Mouse (Mus musculus) embryo, embryonic 10.5 days (tissue): ENCODE results near the gene Lrrc41.
A peak's percentile ranks its signal among the peaks of the same experiment; 100 is the strongest.

Experiments
- DNase-seq: peaks from one replicate; pipeline ENCODE4 v3.0.0-alpha.2; 2015; ENCODE audit warnings: low spot score

Gene Lrrc41

DNA sequence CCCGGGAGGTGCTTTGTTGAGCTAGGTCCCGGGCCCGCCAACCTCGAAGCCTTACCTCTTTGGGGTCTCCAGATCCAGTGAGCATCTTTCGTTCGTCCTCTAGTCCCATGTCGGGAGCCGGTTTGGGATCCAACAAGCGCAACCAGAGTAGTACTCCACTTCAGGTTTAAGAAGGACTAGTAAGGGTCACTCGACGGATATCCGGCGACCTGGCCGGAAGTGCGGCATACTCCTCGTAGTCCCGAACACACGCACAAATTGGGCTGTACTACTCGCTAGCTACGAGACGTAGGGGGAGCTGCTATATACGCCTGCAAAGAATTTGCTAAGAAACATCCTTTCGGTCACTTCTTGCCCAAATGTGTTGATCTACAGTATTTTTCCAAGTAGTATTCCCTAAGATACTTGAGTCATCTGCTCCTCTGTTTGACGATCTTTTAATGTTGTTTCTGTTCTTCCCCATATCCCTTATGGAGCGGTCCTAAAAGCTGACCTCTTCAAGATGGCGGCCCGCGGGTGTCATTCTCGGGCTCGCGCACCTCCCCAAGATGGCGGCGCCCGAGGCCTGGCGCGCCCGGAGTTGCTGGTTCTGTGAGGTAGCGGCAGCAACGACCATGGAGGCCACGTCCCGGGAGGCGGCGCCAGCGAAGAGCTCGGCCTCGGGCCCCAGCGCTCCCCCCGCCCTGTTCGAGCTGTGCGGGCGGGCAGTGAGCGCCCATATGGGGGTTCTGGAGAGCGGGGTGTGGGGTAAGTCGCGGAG, at the start of gene Lrrc41, which contains the start of gene Uqcrh:
Gene Lrrc41, plus strand, starts transcription at position 409 of the 760 bp plus-strand sequence.
Gene Uqcrh, minus strand, starts transcription at position 211 of the 760 bp plus-strand sequence.
- peak; percentile 96 for DNase-seq

DNA sequence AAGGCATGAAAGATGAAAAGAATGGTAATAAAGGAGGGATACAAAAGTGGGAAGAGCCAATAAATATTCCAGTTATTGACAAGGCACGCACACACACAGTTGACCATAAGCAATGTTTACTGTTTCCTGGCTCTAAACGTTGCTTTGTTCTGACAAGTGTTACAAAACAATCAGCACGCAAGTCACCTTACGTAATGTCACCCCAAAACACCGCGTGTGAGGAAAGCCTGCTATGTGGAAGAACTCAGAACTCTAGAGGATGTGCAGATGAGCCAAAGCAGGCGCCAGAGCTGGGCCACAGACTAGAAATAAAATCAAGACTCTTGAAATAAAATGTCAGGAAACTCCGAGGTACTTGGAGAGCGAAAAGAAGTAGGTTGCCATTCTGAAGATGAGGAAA, 42.2 kb upstream of the Lrrc41 start:
- DNase-seq: no peak

DNA sequence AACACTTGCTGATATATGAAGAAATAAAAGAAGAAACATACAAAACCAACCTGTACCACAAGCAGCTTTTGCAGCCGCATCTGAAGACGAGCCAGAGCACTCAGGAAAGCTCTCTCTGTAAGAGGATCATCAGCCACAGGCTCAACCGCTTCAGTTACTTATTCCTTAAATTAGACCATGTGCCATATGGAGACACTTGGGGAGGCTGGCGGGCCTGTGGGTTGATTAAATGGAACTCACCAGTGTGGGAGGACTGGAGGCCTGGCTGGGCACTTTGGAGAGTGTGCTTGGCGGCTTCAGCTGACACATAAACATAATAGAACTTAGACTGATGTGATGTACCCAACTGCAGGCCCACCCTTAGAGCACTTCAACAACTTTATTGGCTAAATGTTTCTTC, 41.7 kb upstream of the Lrrc41 start:
- DNase-seq: no peak

DNA sequence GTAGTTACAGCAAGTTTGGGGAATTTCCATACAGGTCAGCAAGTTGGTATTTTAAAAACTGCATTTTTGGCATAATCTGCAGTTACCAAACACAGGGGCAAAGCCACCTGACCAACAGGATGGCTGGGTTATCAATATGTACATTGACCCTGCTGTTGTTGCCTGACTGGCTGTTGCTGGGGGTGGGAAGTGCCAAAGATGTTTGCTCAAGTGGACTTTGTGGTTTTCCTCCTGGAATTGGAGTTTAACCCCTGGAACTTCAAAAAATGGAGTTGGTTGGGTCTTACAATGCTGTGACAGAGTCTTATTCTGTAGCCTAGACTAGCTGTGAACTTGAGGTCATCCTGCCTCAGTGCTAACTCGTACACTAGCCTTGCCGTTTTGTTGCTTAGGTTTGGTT, 34.6 kb upstream of the Lrrc41 start:
- DNase-seq: no peak

DNA sequence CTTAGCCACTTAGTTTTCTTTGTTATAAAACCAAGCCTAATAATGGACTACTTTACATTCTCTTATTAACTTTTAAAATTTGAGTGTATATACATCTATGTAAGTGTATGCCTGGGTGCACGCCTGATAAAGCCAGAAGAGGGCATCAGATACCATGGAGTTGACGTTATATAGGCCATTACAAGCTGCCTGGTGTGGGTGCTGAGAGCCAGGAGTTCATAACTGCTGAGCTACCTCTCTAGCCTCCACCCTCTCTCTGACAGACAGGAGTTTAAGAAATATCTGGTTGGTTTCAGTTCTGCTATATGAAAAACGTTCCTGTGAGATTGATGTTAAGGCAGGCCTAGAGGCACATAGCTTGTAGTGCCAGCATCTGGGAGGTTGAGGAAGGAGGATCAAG, 32.9 kb upstream of the Lrrc41 start:
- no peak for DNase-seq

DNA sequence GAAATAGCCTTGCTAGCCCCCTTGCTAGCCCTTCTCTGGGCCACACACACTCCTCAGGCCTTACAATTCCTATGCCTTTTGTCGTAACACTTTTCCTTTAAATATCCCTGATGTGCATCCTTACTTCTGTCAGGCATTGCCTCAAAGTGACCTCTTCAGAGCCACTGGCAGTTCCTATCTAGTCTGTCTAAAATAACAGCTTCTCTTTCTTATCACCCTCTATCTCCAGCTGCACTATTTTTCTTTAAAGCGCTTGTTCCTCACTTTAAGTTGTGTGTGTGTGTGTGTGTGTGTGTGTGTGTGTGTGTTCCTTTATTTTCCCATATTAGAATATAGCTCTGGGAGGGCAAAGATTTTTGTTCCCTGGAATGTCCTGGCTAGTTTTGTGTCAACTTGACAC, 28.5 kb upstream of the Lrrc41 start:
- DNase-seq: no peak

DNA sequence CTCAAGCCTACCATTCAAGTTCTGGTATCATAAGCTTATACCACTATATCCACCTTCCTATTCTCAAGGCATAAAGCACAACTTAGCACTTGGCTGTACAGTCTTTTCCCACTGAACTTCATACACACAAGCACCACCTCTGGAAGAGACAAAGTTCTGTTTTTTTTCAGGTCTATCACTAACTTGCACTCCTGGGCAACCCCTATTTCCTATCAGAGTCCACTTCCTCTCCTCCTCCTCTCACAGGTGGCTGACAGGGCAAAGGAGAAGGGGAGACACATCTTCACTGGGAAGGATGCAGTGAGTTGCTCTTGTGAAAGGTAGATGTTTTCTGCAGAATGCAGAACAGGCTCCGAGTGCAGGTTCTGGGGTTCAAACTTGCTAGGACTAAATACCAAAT, 27.4 kb upstream of the Lrrc41 start:
- DNase-seq: no peak

DNA sequence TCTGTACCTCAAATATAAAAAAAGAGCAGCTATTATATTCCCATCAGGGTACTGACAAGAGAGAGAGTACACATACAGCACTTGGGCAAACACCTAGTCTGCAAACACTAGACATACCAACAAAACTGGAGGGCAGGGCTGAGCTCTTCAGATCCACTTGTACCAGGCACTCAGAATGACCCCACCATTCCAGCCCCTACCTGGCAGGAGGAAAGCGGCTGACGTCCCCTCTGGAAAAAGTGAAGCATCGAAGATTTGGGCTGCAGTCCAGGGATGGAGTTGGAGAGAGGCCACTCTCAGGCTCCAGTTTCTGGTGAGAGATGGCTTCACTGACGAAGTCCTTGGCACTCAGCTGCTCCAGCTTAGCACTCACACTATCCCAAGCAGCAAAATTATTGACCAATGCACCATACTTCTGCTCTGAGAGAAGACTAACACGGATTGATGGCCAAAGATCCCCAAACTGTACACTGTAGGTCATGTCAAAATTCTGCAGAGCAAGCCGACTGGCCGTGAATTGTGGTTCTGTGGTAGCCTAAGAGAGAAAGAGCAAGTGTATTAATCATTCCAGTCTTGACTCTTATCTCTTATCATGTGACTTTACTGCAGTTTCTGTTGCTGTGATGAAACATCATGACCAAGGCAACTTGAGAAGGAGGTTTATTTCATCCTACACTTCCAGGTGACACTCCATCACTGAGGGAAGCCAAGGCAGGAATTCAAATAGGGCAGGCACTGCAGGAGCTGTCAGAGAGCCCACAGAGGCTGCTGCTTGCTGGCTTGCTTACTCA, 26.7 kb upstream of the Lrrc41 start:
- DNase-seq: no peak

DNA sequence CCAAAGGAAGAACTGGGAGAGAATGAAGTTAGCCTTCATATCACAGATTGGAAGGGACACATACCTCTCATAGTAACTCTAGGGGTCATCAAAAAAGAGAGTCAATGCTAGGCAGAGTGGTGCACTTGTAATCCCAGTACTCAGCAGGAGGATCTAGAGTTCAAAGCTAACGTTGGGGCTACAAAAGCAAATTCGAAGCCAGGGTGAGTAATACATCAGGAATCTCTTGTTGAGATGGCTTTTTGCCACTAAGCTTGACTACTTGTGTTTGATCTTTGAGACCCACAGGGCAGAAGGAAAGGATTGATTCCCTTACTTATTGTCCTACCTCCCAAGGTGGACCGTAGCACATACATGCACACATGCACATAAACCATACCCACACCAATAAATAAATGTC, 25.9 kb upstream of the Lrrc41 start:
- DNase-seq: no peak

DNA sequence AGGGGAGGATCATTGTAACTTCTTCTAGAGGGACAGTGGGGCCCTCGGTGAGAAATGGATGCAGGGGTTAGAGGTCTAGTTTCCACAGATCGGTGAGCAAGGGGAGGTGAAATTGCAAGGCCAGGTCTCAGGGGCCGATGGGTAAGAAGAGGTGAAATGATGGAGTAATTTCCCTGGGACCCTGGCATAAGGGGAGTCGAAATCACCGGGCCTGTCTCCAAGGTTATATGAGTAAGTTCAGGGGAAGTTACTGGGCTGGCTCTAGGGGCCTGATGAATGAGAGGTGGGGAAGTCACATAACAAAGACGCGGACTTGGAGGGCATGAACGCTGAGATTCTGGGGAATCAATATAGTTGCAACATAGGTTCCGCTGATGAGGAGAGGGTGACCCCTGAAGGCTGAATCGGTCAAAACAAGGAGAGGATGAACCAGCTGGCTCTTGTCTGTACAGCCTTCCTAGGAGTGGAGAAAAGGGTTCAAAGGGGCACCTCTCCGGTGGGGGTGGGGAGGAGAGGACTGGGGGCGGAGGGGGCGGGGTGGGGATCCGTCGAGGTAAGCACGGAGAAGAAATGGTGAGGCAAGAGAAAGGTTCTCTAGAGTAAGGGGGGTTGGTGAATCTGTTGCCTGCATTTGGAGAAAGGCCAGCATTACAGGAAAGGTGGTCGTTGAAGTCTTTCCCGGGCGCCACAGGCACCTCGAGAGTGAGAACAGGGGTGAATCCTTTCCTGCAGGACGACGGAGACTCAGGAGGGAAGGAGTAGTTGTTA, 22.4 kb upstream of the Lrrc41 start:
- peak; percentile 75 for DNase-seq

DNA sequence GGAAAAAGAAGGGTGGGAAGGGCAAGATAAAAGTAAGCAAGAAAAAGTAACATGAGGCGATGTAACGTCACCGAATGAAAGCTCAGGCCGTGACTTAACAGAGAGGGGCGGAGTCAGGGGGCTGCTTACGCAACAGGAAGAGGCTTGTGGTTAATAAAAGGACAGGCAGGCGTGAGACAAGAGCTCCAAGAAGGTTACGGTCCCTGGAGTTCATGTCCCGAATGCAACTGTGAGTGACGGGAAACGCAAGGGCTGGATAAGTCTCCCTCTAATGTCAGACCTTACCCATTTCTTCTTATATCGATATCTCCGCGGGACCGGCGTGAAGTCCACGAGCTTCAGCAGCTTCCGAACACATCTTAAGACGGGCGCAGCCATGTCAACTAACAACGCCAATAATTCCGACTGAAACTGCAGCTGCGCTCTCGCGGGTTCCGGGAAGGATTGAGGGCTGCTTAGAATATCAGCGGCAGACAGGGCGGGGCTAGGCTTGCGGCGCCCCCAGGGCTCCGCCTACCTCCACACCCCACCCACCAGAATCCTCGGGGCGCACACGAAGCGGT, 21.6 kb upstream of the Lrrc41 start, which contains the start of gene Nsun4:
Gene Nsun4, minus strand, starts transcription at position 478 of the 563 bp plus-strand sequence.
- peak; percentile 95 for DNase-seq

DNA sequence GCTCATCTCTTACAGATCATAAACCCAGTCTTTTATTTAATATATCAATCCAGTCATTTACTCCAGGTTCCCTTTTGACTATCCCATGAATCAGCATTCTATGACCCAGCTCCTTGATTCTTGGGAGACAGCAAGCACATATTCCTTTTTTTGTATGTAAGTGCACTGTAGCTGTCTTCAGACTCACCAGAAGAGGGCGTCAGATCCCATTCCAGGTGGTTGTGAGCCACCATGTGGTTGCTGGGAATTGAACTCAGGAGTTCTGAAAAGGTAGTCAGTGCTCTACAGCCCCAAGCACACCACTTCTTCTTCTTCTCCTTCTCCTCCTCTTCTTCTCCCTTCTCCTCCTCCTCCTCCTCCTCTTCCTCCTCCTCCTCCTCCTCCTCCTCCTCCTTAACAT, 17.5 kb upstream of the Lrrc41 start:
- no peak for DNase-seq

DNA sequence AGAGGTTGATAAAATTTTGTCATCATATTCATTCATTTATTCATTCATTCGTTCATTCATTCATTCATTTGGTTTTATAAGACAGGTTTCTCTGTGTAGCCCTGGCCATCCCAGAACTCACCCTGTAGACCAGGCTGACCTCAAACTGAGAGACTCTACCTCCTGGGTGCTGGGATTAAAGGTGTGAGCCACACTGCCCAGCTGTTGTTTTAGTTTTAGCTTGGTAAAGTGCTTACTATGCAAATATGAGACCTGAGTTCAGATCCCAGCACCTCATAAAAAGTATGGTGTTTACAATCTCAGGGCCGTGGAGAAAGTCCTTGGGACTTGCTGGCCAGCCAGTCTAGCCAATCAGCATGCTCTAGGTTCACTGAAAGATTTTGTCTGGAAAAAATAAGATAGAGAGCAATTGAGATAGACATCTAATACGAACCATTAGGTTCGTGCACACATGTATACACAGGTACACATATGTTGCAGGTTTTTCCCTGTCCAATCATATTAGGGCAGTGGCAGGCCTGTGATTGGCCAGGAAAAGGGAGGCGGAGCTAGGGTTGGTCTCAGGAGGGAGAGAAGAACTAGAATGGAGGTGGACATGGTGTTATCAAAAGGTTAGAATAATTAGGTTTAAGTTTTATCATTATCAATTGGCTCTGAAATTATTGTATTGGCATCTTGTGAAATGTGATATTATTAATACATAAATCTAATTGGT, 15.9 kb upstream of the Lrrc41 start:
- DNase-seq: no peak

DNA sequence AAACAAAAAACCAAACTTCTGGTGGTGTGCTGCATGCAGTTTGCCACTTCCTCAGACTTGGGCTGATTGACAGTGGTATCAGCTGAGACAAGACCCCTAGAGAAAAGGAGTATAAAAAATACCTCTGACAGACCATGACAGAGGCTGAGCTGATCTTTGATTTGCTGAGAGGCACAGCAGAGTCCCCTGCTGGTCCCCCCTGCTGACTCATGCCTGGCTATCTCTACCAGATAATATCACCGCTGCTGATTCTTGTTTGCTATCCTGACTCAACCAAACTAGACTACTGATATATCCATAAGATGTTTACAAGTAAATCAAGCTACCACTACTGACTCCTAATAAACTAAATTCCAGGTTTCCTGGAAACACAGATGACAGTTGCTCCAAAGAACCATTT, 11.2 kb upstream of the Lrrc41 start:
- no peak for DNase-seq

DNA sequence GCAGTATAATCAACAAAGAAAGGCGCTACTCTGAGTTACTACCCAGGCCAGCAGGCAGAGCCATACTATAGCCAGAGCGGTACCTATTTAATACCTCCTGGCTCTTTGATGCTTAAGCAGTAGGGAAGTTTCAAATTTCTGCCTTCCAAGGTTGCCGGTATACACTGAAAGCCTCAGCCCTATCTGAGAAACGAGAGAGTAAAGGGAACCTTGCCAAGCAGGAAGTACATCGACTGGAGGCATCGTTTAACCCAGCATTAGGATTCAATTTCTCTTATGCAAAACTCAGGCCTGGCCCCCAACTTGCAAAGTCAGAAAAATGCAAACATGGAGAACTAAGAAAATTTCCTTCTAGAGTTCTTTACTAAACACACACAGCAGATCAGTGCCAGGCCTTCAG, 5.0 kb upstream of the Lrrc41 start:
- no peak for DNase-seq

DNA sequence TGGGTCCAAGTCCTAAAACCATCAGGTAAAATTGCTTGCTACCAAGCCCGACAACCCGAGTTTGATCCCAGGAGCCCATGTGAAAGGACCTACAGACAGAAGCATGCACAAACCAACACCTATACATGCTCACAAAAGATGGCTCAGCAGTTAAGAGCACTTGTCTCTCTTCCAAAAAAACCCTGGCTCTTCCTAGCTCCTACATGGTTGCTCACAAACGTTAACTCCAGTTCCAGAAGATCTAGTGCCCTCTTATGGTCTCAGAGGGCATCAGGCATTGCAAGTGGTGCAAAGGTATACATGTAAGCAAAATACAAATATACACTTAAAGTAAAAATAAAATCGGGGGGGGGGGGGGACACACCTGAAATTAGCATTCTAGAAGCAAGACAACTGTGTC, 1.9 kb upstream of the Lrrc41 start:
- peak; percentile 17 for DNase-seq

DNA sequence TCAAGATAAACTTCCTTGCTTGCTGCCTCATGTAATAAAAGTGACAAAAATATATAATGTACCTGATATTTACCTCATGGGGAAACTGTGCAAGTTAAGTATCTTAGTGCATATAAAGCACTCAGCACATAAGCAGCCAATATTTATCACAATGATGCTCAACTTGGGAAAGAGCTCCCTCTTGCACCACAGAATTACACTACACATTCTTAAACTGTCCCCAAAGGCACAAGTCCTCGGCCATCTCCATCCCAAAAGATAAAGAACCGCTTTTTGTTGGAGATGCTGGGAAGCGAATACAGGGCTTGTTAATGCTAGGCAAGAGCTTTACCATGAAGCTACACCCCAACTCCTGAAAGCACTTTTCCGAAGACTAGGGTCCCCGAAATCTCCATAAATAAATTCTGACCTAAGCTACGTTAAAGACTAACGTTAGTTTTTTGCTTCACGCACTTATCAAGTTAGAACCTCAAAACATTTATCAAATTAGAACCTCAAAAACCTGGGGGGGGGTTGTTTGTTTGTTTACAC, 859 bp upstream of the Lrrc41 start:
- DNase-seq: peak; percentile 59

DNA sequence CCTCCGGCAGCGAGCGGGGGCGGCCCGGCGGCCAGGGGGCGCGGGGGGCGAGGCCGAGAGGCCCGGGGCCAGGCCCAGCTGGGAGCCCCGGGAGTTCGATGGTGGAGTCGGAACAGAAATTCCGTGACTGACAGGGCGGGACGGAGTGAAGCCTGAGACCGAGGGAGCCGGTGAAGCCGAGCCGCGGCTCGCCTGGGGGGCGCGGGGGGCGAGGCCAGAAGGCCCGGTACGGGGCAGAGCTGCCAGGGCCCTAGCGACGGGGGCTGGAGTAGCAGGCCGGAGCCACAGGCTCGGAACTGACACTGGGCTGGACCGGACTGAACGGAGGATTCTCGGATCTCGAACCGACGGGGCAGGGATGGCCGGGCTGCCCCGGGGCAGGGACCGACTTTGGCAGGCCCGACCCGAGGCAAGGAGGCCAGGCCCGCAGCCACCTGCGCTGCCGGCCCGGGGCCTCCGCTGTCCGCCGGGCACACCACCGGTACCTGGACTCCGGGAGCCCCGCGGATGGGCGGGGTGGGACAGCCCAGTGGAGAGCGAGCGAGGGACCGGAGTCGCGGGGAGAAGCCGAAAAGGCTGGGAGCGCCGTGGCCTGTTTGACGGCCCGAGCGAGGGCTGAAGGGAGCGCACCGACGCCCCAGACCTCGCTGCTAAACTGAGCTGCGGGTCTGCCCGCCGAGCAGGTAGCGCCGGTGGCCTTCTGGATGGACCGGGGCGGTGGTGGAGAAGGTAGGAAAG, 731 bp downstream of the Lrrc41 start:
- peak; percentile 77 for DNase-seq

DNA sequence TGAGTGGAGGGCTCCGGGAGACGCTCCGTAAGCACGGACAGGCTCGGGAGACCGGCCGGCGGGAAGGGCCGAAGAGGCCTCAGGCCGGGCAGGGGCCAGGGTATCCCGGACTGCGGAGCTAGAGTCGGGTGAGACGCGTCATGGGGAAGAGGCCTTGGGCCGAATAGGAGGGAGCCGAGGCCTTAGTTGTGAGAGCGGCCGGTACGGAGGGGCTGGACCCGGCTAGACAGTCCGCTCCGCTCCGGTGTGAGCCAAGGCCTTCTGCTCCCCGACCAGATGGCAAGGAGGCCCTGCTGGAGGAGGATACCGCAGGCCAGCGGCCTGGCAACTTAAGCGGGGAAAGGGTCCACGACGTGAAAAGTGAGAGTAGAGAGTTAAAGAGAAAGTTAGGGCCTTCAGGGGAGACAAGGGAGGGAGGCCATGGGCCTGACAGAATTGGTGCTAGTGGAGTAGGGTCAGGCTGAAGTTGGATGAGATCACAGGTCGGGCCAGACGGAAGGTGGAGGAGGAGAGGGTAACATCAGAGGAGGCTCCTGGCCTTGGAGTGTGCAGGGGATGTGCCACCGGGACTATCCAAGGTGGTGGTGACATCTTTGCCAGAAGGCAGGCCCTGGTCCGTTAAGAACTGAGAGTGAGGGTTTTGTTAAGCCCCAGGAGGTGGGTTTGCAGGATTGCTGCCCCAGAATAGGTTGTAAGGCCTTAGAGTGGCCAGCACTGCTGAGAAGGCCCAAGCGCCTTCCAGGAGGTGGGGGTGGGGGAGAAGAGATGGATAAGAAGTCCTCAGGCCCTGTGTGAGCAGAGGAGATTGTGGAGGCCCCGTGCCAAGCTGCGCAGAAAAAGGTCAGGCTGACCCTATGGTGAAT, 1.5 kb downstream of the Lrrc41 start:
- DNase-seq: peak; percentile 48
